Mouse (Mus musculus) midbrain, embryonic 13.5 days (tissue): Measurements from ENCODE around the gene Ppargc1a. TPM values are rescaled to one million over a fixed set of nuclear protein-coding genes. Genes with fewer than 3 reads are reported as not detected.
A peak's percentile ranks its signal among the peaks of the same experiment; 100 is the strongest.

Source experiments
- ATAC-seq: fragments of 200-750 bp; cut with Nextera tagmentation; 2 replicates; pipeline ENCODE4 v1.8.0; 2017; ENCODE audit warnings: mild to moderate bottlenecking, moderate TSS enrichment, moderate library complexity
- H3K27ac ChIP-seq: fragments of 300-500 bp; sonication (generic); 2 replicates; pipeline ENCODE4 v1.5.1; 2015; ENCODE audit warnings: inconsistent platforms, mild to moderate bottlenecking, moderate library complexity
- H3K27me3 ChIP-seq: fragments of 300-500 bp; sonication (generic); 2 replicates; pipeline ENCODE4 v1.6.1; 2015; ENCODE audit warnings: mild to moderate bottlenecking, inconsistent platforms
- H3K36me3 ChIP-seq: fragments of 300-500 bp; sonication (generic); 2 replicates; pipeline ENCODE4 v1.6.1; 2015; ENCODE audit warnings: mild to moderate bottlenecking, inconsistent platforms
- H3K4me1 ChIP-seq: fragments of 300-500 bp; sonication (generic); replicated peaks from 2 replicates; pipeline ENCODE4 v1.6.1; 2015; ENCODE audit warnings: inconsistent platforms
- H3K4me2 ChIP-seq: fragments of 300-500 bp; sonication (generic); replicated peaks from 2 replicates; pipeline ENCODE4 v1.6.1; 2015; ENCODE audit warnings: moderate library complexity, mild to moderate bottlenecking, inconsistent platforms
- H3K4me3 ChIP-seq: fragments of 300-500 bp; sonication (generic); replicated peaks from 2 replicates; pipeline ENCODE4 v1.5.1; 2015; ENCODE audit warnings: mild to moderate bottlenecking, inconsistent platforms
- H3K9ac ChIP-seq: fragments of 300-500 bp; sonication (generic); replicated peaks from 2 replicates; pipeline ENCODE4 v1.6.1; 2015; ENCODE audit warnings: mild to moderate bottlenecking, inconsistent platforms
- H3K9me3 ChIP-seq: fragments of 300-500 bp; sonication (generic); 2 replicates; pipeline ENCODE4 v1.6.1; 2016; ENCODE audit warnings: mild to moderate bottlenecking, inconsistent platforms
- WGBS: fragments of 180-500 bp; shearing (Covaris S2); methylation state at CpG from one replicate; pipeline ENCODE4 v1.1.7; 2015; 5-methylcytosine and 5-hydroxymethylcytosine counted together
- polyA plus RNA-seq: library from polyadenylated mRNA; unstranded; fragments of >200 nt; fragmentation: Nextera tagmentation; extraction: Ambion mirVana; gene quantifications from 2 replicates; pipeline ENCODE4 v1.2.1, GENCODE M21; 2015

Ppargc1a gene
- polyA plus RNA-seq, 1 experiment from 2014 or later, result 6.2 TPM

DNA sequence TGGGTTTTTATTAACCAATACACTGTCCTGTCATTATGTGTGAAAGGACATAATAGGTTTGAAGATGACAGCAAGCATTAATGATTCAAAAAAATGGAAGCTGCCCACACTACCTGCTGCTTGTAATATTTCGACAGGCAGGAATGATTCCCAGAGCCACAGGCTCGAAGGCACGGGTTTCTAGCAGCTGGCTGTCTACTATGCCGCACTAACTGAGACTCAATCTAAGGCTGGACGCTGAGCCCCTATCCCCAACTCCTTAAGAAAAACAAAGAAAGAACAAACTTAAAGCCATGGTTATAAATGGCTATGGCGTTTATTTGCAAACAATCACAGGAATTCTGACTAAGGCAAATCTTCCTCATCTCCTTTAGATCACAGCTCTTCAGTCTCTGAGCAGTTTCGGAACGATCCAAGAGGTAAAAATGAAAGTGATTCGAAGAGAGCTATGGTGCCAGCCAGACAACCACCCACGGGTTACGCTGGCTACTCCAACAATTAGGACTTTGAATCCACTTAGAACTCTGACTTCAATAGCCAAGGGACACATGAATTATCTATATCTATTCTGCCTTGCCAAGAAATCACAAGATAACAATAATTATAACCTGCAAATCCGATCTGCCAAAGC lies 15.6 kb downstream of the Ppargc1a start:
- H3K27ac ChIP-seq, result no peak overlapping the region
- 0 out of 2 replicates have a peak, but pooled peaks cover 3% of the 10 kb centered on the region for H3K27me3 ChIP-seq
- H3K36me3 ChIP-seq, result no peaks in the 10 kb centered on the region
- peak; percentile 48; the same call in 1 of the 2 replicates for ATAC-seq
- peak overlapping the region; percentile 43 for H3K9ac ChIP-seq
- H3K4me3 ChIP-seq, result peak overlapping the region; percentile 43
- H3K4me2 ChIP-seq, result peak overlapping the region; percentile 71
- H3K9me3 ChIP-seq, result no peaks in the 10 kb centered on the region
- H3K4me1 ChIP-seq, result peaks cover 20% of the 10 kb centered on the region
- WGBS, result 13% methylated on average over 12 of the region's 12 CpGs

DNA sequence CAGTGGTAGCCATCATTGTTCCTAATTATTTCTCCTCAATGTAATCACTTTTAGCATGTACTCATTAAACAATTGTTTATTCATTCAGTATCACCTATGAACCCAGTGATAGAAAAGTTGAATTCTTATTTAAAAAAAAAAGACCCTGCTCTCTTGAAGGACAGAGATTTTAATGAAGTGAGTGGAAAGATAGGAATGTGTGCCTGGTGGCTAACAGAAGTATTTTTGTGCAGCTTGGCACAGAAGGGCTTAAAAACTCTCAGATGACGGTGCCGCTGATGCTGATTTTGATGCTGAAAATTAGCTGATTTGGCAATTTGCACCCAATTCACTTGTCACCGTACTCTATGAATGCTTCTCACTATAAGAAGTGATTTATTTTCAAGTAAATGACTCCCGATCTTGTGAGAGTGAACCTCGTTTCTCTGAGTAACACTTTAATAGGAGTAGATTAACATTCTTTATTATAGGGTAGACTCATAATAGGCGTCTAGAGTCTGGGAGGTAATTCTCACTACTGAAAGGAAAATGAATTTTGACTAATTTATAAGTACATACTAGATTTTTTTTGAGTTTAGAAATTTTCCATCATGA lies 20.0 kb downstream of the Ppargc1a start:
- Histone ChIP-seq H3K4me1 (peaks cover 8% of the 10 kb centered on the region), H3K4me2 (no peak overlapping the region), H3K36me3 (no peaks in the 10 kb centered on the region), H3K4me3 (no peak overlapping the region), H3K27ac (no peak overlapping the region), H3K9me3 (no peaks in the 10 kb centered on the region), H3K9ac (no peak overlapping the region), H3K27me3 (0 out of 2 replicates have a peak, but pooled peaks cover 3% of the 10 kb centered on the region)
- WGBS, result 84% methylated on average over 6 of the region's 6 CpGs
- ATAC-seq, result no peak

GRCm38 (mm10) chr5:51546817-51547216 lies 20.7 kb downstream of the Ppargc1a start:
- Histone ChIP-seq H3K4me1 (peaks cover 3% of the 10 kb centered on the region), H3K9ac (no peak overlapping the region), H3K9me3 (no peaks in the 10 kb centered on the region), H3K4me3 (no peak overlapping the region), H3K4me2 (no peak overlapping the region), H3K36me3 (no peaks in the 10 kb centered on the region), H3K27me3 (0 out of 2 replicates have a peak, but pooled peaks cover 3% of the 10 kb centered on the region), H3K27ac (no peak overlapping the region)
- 84% methylated on average over 3 of the region's 3 CpGs for whole genome bisulfite sequencing
- no peak for ATAC-seq

DNA sequence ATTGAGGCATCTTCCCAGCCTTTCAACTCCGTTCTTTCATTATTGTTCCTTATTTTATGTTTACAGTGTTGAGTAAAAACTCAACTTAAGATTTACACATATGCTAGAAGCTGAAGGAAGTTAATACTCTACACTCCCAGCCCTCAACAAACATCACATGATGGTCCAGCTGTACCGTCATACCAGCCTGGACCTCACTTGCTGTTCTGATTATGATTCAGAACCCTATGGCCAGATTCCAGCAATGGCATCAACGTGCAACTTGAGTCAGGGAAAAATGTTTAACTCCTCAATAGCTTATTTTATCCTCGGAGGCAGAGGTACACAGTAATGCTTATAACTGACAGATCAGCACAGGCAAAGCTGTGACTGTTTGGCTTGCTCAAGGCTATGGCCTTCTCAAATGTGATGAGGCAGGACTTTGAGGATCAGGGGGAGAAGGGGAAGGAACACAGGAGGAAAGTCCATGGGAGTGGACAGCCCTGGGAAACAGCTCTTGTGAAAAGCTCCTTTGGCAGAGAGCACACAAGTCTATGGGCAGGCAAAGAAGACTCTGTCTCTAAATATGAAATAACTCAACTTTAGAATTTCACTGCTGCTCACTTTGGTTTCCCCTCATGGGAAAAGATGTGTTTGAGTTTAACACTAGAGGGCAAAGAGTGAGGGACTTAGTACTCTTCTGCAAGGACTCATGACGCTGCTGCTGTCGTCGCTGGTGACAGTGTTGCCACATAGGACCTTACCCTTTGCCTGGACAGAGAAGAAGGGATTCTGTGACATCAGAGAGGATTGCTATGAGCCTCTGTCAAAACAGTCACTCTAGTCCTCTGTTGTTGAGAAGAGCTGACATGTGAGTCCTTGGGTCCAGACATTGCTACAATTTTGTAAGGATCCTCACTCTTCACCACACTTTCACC lies 22.1 kb downstream of the Ppargc1a start:
- ATAC-seq, result no peak
- Histone ChIP-seq H3K4me3 (no peak overlapping the region), H3K36me3 (no peaks in the 10 kb centered on the region), H3K27me3 (no peaks in the 10 kb centered on the region), H3K4me2 (no peak overlapping the region), H3K9me3 (no peaks in the 10 kb centered on the region), H3K27ac (no peak overlapping the region), H3K4me1 (no peaks in the 10 kb centered on the region), H3K9ac (no peak overlapping the region)
- 90% methylated on average over 7 of the region's 7 CpGs for WGBS

- H3K4me1 ChIP-seq, result no peaks in the 10 kb centered on the region
- no peak overlapping the region for H3K9ac ChIP-seq
- H3K4me2 ChIP-seq, result no peak overlapping the region
- no peak overlapping the region for H3K4me3 ChIP-seq
- H3K27me3 ChIP-seq, result no peaks in the 10 kb centered on the region
- no peak for ATAC-seq
- H3K27ac ChIP-seq, result no peak overlapping the region
- WGBS, result 56% methylated on average over 8 of the region's 8 CpGs
- H3K36me3 ChIP-seq, result no peaks in the 10 kb centered on the region
- no peaks in the 10 kb centered on the region for H3K9me3 ChIP-seq
Observed at GRCm38 (mm10) chr5:51544141-51544735, 23.3 kb downstream of the Ppargc1a start.

- no peak overlapping the region for H3K9ac ChIP-seq
- peaks cover 5% of the 10 kb centered on the region; the same call in 1 of the 2 replicates for H3K4me1 ChIP-seq
- no peak for ATAC-seq
- no peaks in the 10 kb centered on the region for H3K36me3 ChIP-seq
- no peak overlapping the region for H3K4me2 ChIP-seq
- no peaks in the 10 kb centered on the region for H3K27me3 ChIP-seq
- no peak overlapping the region for H3K4me3 ChIP-seq
- 89% methylated on average over 3 of the region's 3 CpGs for WGBS
- H3K27ac ChIP-seq, result no peak overlapping the region
- no peaks in the 10 kb centered on the region for H3K9me3 ChIP-seq
Observed at GRCm38 (mm10) chr5:51541557-51541956, 26.0 kb downstream of the Ppargc1a start.

DNA sequence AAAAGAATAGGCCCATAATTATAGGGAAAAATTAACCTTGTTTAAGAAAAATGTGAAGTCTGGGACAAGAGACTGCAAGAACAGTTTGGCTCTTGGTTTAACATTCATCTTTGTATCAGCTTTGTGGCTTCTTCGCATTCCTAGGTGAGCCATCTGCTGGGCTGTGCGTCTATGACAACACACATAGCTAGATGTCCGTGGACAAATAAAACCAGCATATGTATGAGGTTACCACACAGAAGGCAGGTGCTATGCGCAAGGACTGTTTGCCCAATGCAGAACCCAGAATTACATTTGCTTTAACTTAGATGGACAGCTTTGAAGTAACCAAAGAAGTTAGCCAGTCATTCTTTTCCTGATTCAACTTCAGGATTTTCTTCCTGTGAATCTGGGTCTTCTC lies 26.7 kb downstream of the Ppargc1a start:
- ATAC-seq, result no peak
- no peak overlapping the region for H3K9ac ChIP-seq
- no peaks in the 10 kb centered on the region for H3K9me3 ChIP-seq
- no peak overlapping the region for H3K4me2 ChIP-seq
- H3K27me3 ChIP-seq, result no peaks in the 10 kb centered on the region
- H3K27ac ChIP-seq, result no peak overlapping the region
- H3K4me1 ChIP-seq, result peaks cover 5% of the 10 kb centered on the region; the same call in 1 of the 2 replicates
- no peak overlapping the region for H3K4me3 ChIP-seq
- WGBS, result 81% methylated on average over 4 of the region's 4 CpGs
- no peaks in the 10 kb centered on the region for H3K36me3 ChIP-seq

- no peak overlapping the region for H3K4me3 ChIP-seq
- no peak for ATAC-seq
- no peaks in the 10 kb centered on the region for H3K27me3 ChIP-seq
- H3K36me3 ChIP-seq, result no peaks in the 10 kb centered on the region
- no peak overlapping the region for H3K27ac ChIP-seq
- H3K4me1 ChIP-seq, result peaks cover 5% of the 10 kb centered on the region; the same call in 1 of the 2 replicates
- no peak overlapping the region for H3K9ac ChIP-seq
- no peaks in the 10 kb centered on the region for H3K9me3 ChIP-seq
- no peak overlapping the region for H3K4me2 ChIP-seq
Observed at GRCm38 (mm10) chr5:51539563-51539962, 28.0 kb downstream of the Ppargc1a start.

DNA sequence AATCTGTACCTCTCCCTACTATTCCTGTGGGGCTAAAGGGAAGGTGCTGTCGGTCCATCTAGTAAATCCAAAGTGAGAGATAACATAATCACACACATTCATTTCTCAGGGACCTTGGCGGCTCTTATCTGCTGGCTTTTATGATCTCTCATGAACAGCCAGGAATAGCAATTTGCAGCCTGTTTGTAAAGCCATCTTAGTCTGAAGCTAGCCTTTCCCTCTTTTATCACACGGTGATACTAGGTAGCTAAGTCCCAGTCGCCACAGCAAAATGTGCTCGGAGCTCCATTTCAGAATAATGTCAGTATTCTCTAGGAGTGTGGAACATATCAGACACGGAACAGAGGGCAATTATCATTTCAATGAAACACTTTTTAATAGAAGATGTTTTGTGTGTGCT lies 29.2 kb downstream of the Ppargc1a start:
- ATAC-seq, result no peak
- no peak overlapping the region for H3K4me2 ChIP-seq
- no peak overlapping the region for H3K4me3 ChIP-seq
- no peaks in the 10 kb centered on the region for H3K9me3 ChIP-seq
- 57% methylated on average over 6 of the region's 6 CpGs for WGBS
- peaks cover 5% of the 10 kb centered on the region; the same call in 1 of the 2 replicates for H3K4me1 ChIP-seq
- no peak overlapping the region for H3K27ac ChIP-seq
- H3K27me3 ChIP-seq, result no peaks in the 10 kb centered on the region
- H3K9ac ChIP-seq, result no peak overlapping the region
- no peaks in the 10 kb centered on the region for H3K36me3 ChIP-seq

DNA sequence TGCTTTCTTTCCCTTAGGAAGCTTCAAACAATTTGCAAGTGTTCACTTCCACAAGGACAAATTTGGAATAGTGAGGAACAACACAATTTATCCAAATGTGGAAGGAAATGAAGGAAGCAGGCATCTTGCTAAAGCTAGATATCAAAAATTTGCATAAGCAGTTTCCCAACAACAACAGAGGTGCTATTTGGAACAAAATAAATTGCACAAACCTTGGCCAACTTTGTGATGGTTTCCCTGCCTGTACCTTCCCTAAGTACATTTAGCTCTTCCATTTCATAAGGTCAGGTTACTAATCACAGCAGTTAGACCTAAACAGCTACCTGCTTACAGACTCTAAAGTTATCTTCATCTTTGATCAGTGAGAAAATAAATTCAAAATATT lies 29.9 kb downstream of the Ppargc1a start:
- no peak overlapping the region for H3K27ac ChIP-seq
- no peak overlapping the region for H3K4me3 ChIP-seq
- no peak overlapping the region for H3K9ac ChIP-seq
- H3K4me2 ChIP-seq, result no peak overlapping the region
- no peaks in the 10 kb centered on the region for H3K36me3 ChIP-seq
- H3K27me3 ChIP-seq, result no peaks in the 10 kb centered on the region
- H3K9me3 ChIP-seq, result no peaks in the 10 kb centered on the region
- no peak for ATAC-seq
- peaks cover 5% of the 10 kb centered on the region; the same call in 1 of the 2 replicates for H3K4me1 ChIP-seq

- Histone ChIP-seq H3K4me2 (no peak overlapping the region), H3K36me3 (no peaks in the 10 kb centered on the region), H3K4me3 (no peak overlapping the region), H3K4me1 (peaks cover 5% of the 10 kb centered on the region; the same call in 1 of the 2 replicates), H3K27ac (no peak overlapping the region), H3K27me3 (no peaks in the 10 kb centered on the region), H3K9ac (no peak overlapping the region), H3K9me3 (no peaks in the 10 kb centered on the region)
- WGBS, result 83% methylated on average over 7 of the region's 7 CpGs
- ATAC-seq, result no peak
Observed at GRCm38 (mm10) chr5:51537009-51537645, 30.4 kb downstream of the Ppargc1a start.
